Mouse (Mus musculus) embryo, embryonic 11 days (tissue): ENCODE data around the gene Efl1.

Experiments
- DNase-seq: peaks from one replicate; pipeline ENCODE4 v3.0.0-alpha.2; 2015

The Efl1 gene

GRCm38 (mm10) chr7:82820661-82821060, 172.2 kb downstream of the Efl1 start:
- DNase-seq, result no peak

DNA sequence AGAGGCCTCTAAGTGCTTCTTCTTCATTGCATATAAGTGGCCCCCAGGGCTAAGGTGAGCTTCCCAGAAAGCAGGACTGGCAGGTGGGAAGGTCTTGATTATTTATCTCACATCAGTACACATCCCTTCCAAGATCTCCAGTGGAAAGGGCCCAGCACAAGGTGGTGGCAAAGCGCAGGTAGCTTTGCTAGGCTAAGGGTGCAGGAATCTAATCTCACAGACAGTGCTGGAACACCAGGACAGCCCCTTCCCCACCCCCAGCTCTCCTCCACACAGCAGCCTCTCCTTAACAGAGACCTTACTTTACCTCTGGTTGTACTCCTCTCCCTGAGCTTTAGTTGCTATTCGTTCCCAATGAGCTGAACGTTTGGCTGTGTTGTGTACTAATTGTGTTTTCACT, 173.1 kb downstream of the Efl1 start:
- DNase-seq, result no peak

GRCm38 (mm10) chr7:82822528-82822927, 174.1 kb downstream of the Efl1 start:
- DNase-seq, result no peak
